13 mouse cellular contexts compared by ENCODE assay signal in the genomic region with DNA sequence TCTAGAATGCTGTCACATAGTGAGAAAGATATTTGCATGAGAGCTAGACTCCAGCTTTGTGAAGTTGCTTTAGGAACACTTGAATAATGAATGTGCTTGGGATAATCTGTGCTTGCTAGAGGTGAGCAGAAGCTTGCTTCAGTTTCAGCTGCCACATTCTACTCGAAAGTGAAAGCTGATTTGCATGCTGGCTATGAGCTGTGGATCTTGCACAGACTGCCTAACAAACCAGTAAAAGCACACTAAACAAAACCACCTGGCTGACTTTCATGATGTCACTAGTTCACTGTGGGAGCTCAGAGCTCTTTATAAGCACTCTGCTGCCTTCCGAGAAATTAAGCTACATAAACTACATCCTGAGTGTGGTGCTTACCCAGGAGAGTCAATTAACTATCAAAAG.
DNase-seq lines count a peak whose midpoint lies in the region; ATAC-seq and TF ChIP-seq lines count a peak whose summit lies in the region.
"Had no signal": no experiment of that assay in that cellular context is flagged by ENCODE, and none has a peak within 500 bp of the region (broad histone marks: within the 10 kb centered on the region; RNA-seq: fewer than 3 reads in every experiment).

No protein-coding gene starts in this region.

- H3K9me3 ChIP-seq in forebrain, embryonic 15.5 days, result no peaks in the 10 kb centered on the region
- H3K9me3 ChIP-seq in forebrain, embryonic 12.5 days, result no peaks in the 10 kb centered on the region
- no peaks in the 10 kb centered on the region for H3K9me3 ChIP-seq in limb, embryonic 10.5 days (replicated peaks)
- H3K9me3 ChIP-seq: hindbrain, embryonic 15.5 days; liver, embryonic 13.5 days; stomach, embryonic 15.5 days had no signal

- no peak for TF ChIP-seq POLR2A in kidney, adult 2 months (IDR thresholded peaks at IDR 0.05; ENCODE audit: low read depth, low read length)

- H3K9ac ChIP-seq in forebrain, embryonic 15.5 days (replicated peaks), result no peak overlapping the region
- H3K9ac ChIP-seq in forebrain, embryonic 12.5 days, result no peak overlapping the region
- H3K9ac ChIP-seq: hindbrain, embryonic 15.5 days; liver, embryonic 13.5 days; stomach, embryonic 15.5 days had no signal

- no peaks in the 10 kb centered on the region for H3K36me3 ChIP-seq in forebrain, embryonic 15.5 days
- no peaks in the 10 kb centered on the region for H3K36me3 ChIP-seq in forebrain, embryonic 12.5 days (replicated peaks)
- H3K36me3 ChIP-seq in limb, embryonic 10.5 days, result no peaks in the 10 kb centered on the region
- H3K36me3 ChIP-seq in kidney, adult 2 months (ENCODE audit: control insufficient read depth, insufficient read depth, low read length), result no peaks in the 10 kb centered on the region
- H3K36me3 ChIP-seq: hindbrain, embryonic 15.5 days; liver, embryonic 13.5 days; stomach, embryonic 15.5 days had no signal

- H3K27ac ChIP-seq in forebrain, embryonic 15.5 days (replicated peaks), result no peak overlapping the region
- no peak overlapping the region for H3K27ac ChIP-seq in forebrain, embryonic 12.5 days
- peak overlapping the region; percentile 82 for H3K27ac ChIP-seq in limb, embryonic 10.5 days
- no peak overlapping the region for H3K27ac ChIP-seq in kidney, adult 2 months (ENCODE audit: insufficient read depth, low read depth, low read length)
- H3K27ac ChIP-seq: heart, adult 2 months; hindbrain, embryonic 15.5 days; liver, embryonic 13.5 days; stomach, embryonic 15.5 days had no signal

- peak; percentile 92 for ATAC-seq in forebrain, embryonic 15.5 days (replicated peaks)
- ATAC-seq in forebrain, embryonic 12.5 days (ENCODE audit: low FRiP score), result no peak

- no peaks in the 10 kb centered on the region for H3K4me1 ChIP-seq in forebrain, embryonic 15.5 days
- peaks cover 4% of the 10 kb centered on the region; the same call in 1 of the 2 replicates for H3K4me1 ChIP-seq in forebrain, embryonic 12.5 days
- H3K4me1 ChIP-seq in limb, embryonic 10.5 days, result peaks cover 14% of the 10 kb centered on the region
- H3K4me1 ChIP-seq in kidney, adult 2 months (ENCODE audit: control insufficient read depth, insufficient read depth, low read length), result no peaks in the 10 kb centered on the region
- H3K4me1 ChIP-seq: hindbrain, embryonic 15.5 days; liver, embryonic 13.5 days; stomach, embryonic 15.5 days had no signal

- 21% methylated on average over 2 of the region's 2 CpGs for WGBS in forebrain, embryonic 15.5 days
- 39% methylated on average over 2 of the region's 2 CpGs for WGBS in forebrain, embryonic 12.5 days
- WGBS in limb, embryonic 10.5 days, result 20% methylated on average over 2 of the region's 2 CpGs
- 42% methylated on average over 2 of the region's 2 CpGs for WGBS in kidney, adult 2 months

- no peaks in the 10 kb centered on the region for H3K27me3 ChIP-seq in forebrain, embryonic 15.5 days
- H3K27me3 ChIP-seq in forebrain, embryonic 12.5 days, result no peaks in the 10 kb centered on the region
- H3K27me3 ChIP-seq in limb, embryonic 10.5 days (ENCODE audit: low read depth, poor library complexity, severe bottlenecking), result no peaks in the 10 kb centered on the region
- no peaks in the 10 kb centered on the region for H3K27me3 ChIP-seq in kidney, adult 2 months (replicated peaks; ENCODE audit: control insufficient read depth, insufficient read depth, low read length)
- H3K27me3 ChIP-seq: hindbrain, embryonic 15.5 days; liver, embryonic 13.5 days; stomach, embryonic 15.5 days had no signal

- no peak overlapping the region for H3K4me3 ChIP-seq in forebrain, embryonic 15.5 days
- H3K4me3 ChIP-seq in forebrain, embryonic 12.5 days (replicated peaks), result no peak overlapping the region
- H3K4me3 ChIP-seq in limb, embryonic 10.5 days, result no peak overlapping the region
- no peak overlapping the region for H3K4me3 ChIP-seq in kidney, adult 2 months (ENCODE audit: insufficient read depth, low read depth, low read length)
- H3K4me3 ChIP-seq: erythroblast, embryonic 14.5 days; heart, adult 2 months; hindbrain, embryonic 15.5 days; liver, embryonic 13.5 days; stomach, embryonic 15.5 days had no signal

- peak; percentile 87 for DNase-seq in A20 (ENCODE audit: low read depth, low spot score)
- peak; percentile 51 for DNase-seq in embryo, embryonic 10.5 days (ENCODE audit: low spot score)
- peak; percentile 56 for DNase-seq in limb, embryonic 10.5 days (ENCODE audit: low spot score)
- no peak for DNase-seq in heart, adult 18-20 months
- no peak for DNase-seq in spleen, adult 18-20 months
- DNase-seq in kidney, adult 2 months, result no peak
- DNase-seq: heart, adult 2 months; liver, embryonic 13.5 days had no signal

- TF ChIP-seq CTCF in kidney, adult 2 months (conservative IDR thresholded peaks at IDR 0.05; ENCODE audit: insufficient read depth, insufficient read length, low read depth, low read length), result no peak

- H3K4me2 ChIP-seq in forebrain, embryonic 15.5 days (replicated peaks), result no peak overlapping the region
- no peak overlapping the region for H3K4me2 ChIP-seq in forebrain, embryonic 12.5 days
- H3K4me2 ChIP-seq: hindbrain, embryonic 15.5 days; liver, embryonic 13.5 days; stomach, embryonic 15.5 days had no signal

Comparison
In these comparisons a context has a peak if more than half of its experiments do, and no peak if none do; other contexts are left out.
1. DNase-seq: peak in A20 (single experiment), embryo, embryonic 10.5 days (single experiment) and limb, embryonic 10.5 days (single experiment); none in heart, adult 18-20 months (0 of 2), spleen, adult 18-20 months (0 of 2) and kidney, adult 2 months (single experiment).